Comparison of ENCODE assay signal across 7 mouse cellular contexts in the genomic region with DNA sequence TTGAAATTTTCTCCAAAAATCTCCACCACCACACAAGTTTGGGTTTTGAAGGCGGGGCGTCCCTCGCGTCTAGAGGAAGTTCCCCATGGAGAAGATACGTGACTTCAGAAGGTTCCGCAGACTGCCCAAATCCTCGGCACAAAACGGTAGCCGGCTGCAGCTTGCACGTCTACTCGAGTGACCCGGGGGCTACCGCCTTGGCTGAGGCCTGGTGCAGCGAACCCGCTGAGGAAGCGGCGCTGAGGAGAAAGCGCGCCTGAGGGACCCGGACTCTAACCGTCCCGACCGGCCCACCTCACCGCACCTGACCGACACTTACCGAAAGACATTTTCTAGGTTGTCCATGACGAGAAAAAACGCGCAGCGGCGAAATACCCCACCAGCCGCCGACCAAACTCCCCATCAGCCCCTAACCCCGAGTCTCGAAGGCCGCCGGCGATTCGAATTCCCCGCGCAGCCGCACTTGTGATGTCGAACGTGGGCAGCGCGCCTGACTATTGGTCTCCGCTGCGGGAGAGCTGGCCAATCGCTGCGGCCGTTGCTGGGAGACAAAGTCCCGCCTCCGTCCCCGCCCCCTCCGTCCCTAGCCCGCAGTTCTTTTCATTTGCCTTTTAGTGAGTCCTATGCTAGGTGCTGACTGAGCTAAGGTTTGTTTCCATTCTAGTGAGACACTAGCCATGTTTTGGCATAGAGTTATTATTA. TPM values are rescaled to one million over a fixed set of nuclear protein-coding genes. Genes with fewer than 3 reads are reported as not detected.
A peak's percentile ranks its signal among the peaks of the same experiment; 100 is the strongest.
DNase-seq lines count a peak whose midpoint lies in the region; ATAC-seq and TF ChIP-seq lines count a peak whose summit lies in the region.

A gene (minus strand): TSS at position 465 of the 702 bp plus-strand sequence.

- no peaks in the 10 kb centered on the region for H3K4me1 ChIP-seq in intestine, postnatal 0 days (replicated peaks; ENCODE audit: control insufficient read depth, insufficient read depth, low read length)
- peaks cover 15% of the 10 kb centered on the region for H3K4me1 ChIP-seq in midbrain, embryonic 12.5 days
- no peaks in the 10 kb centered on the region for H3K4me1 ChIP-seq in small intestine, adult 2 months (ENCODE audit: control insufficient read depth, insufficient read depth, insufficient read length, low read length)

- H3K36me3 ChIP-seq in intestine, postnatal 0 days (ENCODE audit: control insufficient read depth, insufficient read depth), result no peaks in the 10 kb centered on the region; the same call in 1 of the 2 replicates
- H3K36me3 ChIP-seq in midbrain, embryonic 12.5 days, result peaks cover 5% of the 10 kb centered on the region; the same call in 1 of the 2 replicates
- no peaks in the 10 kb centered on the region; the same call in 1 of the 2 replicates for H3K36me3 ChIP-seq in small intestine, adult 2 months (ENCODE audit: control insufficient read depth, insufficient read depth, low read length)

- peak within 1 kb of the TSS; percentile 89 for H3K4me2 ChIP-seq in intestine, postnatal 0 days (replicated peaks; ENCODE audit: low read depth)
- peak within 1 kb of the TSS; percentile 79 for H3K4me2 ChIP-seq in midbrain, embryonic 12.5 days (replicated peaks)

- H3K27me3 ChIP-seq in intestine, postnatal 0 days (replicated peaks; ENCODE audit: control insufficient read depth, insufficient read depth, low read length), result no peaks in the 10 kb centered on the region
- peaks cover 9% of the 10 kb centered on the region; the same call in 1 of the 2 replicates for H3K27me3 ChIP-seq in midbrain, embryonic 12.5 days
- H3K27me3 ChIP-seq in small intestine, adult 2 months (ENCODE audit: control insufficient read depth, insufficient read depth, low read length), result no peaks in the 10 kb centered on the region

- peak; percentile 95 for DNase-seq in adrenal gland, adult 2 months
- DNase-seq in embryo, embryonic 11.5 days (ENCODE audit: low read depth, low spot score), result peak; percentile 85
- peak; percentile 92 to 96 for DNase-seq in gastrocnemius, postnatal 4 days (ENCODE audit: low spot score in 2 of 2)
- peak; percentile 98 for DNase-seq in left cerebral cortex, postnatal 4 days

- TF ChIP-seq POLR2A in small intestine, adult 2 months (IDR thresholded peaks at IDR 0.05; ENCODE audit: low read depth, low read length), result no peak

- intact Hi-C loops in left cerebral cortex, postnatal 4 days (cut with DNase I), result no loop called here

- no peak for TF ChIP-seq CTCF in intestine, postnatal 0 days (IDR thresholded peaks at IDR 0.05; ENCODE audit: low read depth)
- TF ChIP-seq CTCF in small intestine, adult 2 months (IDR thresholded peaks at IDR 0.05; ENCODE audit: extremely low read depth, insufficient read length, insufficient replicate concordance, low read depth, low read length), result no peak

- H3K27ac ChIP-seq in intestine, postnatal 0 days (ENCODE audit: low read depth, low read length), result no peak within 1 kb of the TSS
- no peak within 1 kb of the TSS for H3K27ac ChIP-seq in midbrain, embryonic 12.5 days (replicated peaks)
- no peak within 1 kb of the TSS for H3K27ac ChIP-seq in small intestine, adult 2 months (ENCODE audit: insufficient read depth, low read depth, low read length)

- no peaks in the 10 kb centered on the region for H3K9me3 ChIP-seq in intestine, postnatal 0 days (ENCODE audit: control insufficient read depth)
- no peaks in the 10 kb centered on the region for H3K9me3 ChIP-seq in midbrain, embryonic 12.5 days

- peak within 1 kb of the TSS; percentile 74 for H3K4me3 ChIP-seq in intestine, postnatal 0 days (ENCODE audit: low read depth, low read length)
- H3K4me3 ChIP-seq in midbrain, embryonic 12.5 days, result peak within 1 kb of the TSS; percentile 69
- H3K4me3 ChIP-seq in small intestine, adult 2 months (ENCODE audit: low read depth, low read length), result peak within 1 kb of the TSS; percentile 67

- WGBS in intestine, postnatal 0 days, result under 1% methylated on average over 56 of the region's 56 CpGs
- WGBS in midbrain, embryonic 12.5 days, result under 1% methylated on average over 49 of the region's 56 CpGs
- 1% methylated on average over 56 of the region's 56 CpGs for WGBS in small intestine, adult 2 months

- peak within 1 kb of the TSS; percentile 52; the same call in 1 of the 2 replicates for H3K9ac ChIP-seq in intestine, postnatal 0 days (ENCODE audit: low read depth, low read length)
- peak within 1 kb of the TSS; percentile 62 for H3K9ac ChIP-seq in midbrain, embryonic 12.5 days (replicated peaks)

- ATAC-seq in intestine, postnatal 0 days, result peak; percentile 95
- peak; percentile 98 for ATAC-seq in midbrain, embryonic 12.5 days (ENCODE audit: low FRiP score, low read depth)

RNA-seq across cellular contexts. Expression of the gene that starts here (rescaled TPM):
- total RNA-seq in adrenal gland, adult 2 months (2021), result 1 to 10 TPM in 1 of 2 experiments, under 1 TPM in 1; 0.24 to 1.2 TPM
- 0.02 and 0.35 TPM in 2 replicates for polyA plus RNA-seq in adrenal gland, adult 2 months (2012; rRNA removed)
- total RNA-seq in gastrocnemius, postnatal 4 days (2021), result 10 to 100 TPM; 10.1 to 10.6 TPM
- 5.1 and 6.3 TPM in 2 replicates for polyA plus RNA-seq in intestine, postnatal 0 days (2015; fragmentation: Nextera tagmentation; extraction: Ambion mirVana)
- total RNA-seq in left cerebral cortex, postnatal 4 days (2021), result 1 to 10 TPM; 3.9 to 5.5 TPM
- 67.6 and 68.3 TPM in 2 replicates for polyA plus RNA-seq in midbrain, embryonic 12.5 days (2016; fragmentation: Nextera tagmentation; extraction: Ambion mirVana)
- polyA plus RNA-seq in small intestine, adult 2 months (2012; rRNA removed), result 0.18 and 0.38 TPM in 2 replicates
